Mouse (Mus musculus): ENCODE results near the gene 1700011L22Rik. TPM values are rescaled to one million over a fixed set of nuclear protein-coding genes. Genes with fewer than 3 reads are reported as not detected.
A peak's percentile ranks its signal among the peaks of the same experiment; 100 is the strongest.

1700011L22Rik gene
- polyA plus RNA-seq, 1 experiment from 2014 or later: not detected

DNA sequence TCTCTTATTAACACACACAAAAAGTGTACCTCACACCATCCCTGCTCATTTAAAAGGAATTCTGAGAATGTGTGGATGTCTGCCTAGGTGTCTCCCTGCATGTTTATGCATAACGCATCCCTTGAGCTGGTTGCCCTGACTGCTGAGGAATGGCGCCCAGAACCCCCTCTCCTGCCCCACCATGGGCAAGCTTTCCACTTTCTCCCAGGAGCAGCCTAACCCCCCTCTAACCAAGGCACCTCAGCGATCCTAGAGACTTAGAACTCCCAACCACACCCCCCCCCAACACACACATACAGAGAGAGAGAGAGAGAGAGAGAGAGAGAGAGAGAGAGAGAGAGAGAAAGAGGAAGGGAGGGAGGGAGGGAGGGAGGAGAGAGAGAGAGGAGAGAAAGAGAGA is 40.2 kb downstream of the 1700011L22Rik start:
- H3K4me3 ChIP-seq (ENCODE audit: low read depth, low read length): no peak overlapping the region
- H3K9ac ChIP-seq (ENCODE audit: low read length): no peak overlapping the region
- no peak for ATAC-seq (replicated peaks; ENCODE audit: low FRiP score)
- no peaks in the 10 kb centered on the region for H3K27me3 ChIP-seq (ENCODE audit: control insufficient read depth, insufficient read depth, low read length)
- H3K36me3 ChIP-seq (ENCODE audit: control insufficient read depth, insufficient read depth, low read length): no peaks in the 10 kb centered on the region
- H3K4me2 ChIP-seq (ENCODE audit: low read depth, low read length, severe bottlenecking): no peak overlapping the region
- H3K27ac ChIP-seq (ENCODE audit: low read depth, low read length): no peak overlapping the region
- 45% methylated on average over 3 of the region's 3 CpGs for WGBS
- H3K9me3 ChIP-seq (ENCODE audit: control insufficient read depth, low read length): no peaks in the 10 kb centered on the region
- DNase-seq (ENCODE audit: low spot score): no peak
- H3K4me1 ChIP-seq (replicated peaks; ENCODE audit: control insufficient read depth, insufficient read depth, low read length): peaks cover 13% of the 10 kb centered on the region

- H3K4me1 ChIP-seq (replicated peaks; ENCODE audit: control insufficient read depth, insufficient read depth, low read length): peaks cover 13% of the 10 kb centered on the region
- H3K27me3 ChIP-seq (ENCODE audit: control insufficient read depth, insufficient read depth, low read length): no peaks in the 10 kb centered on the region
- H3K27ac ChIP-seq (ENCODE audit: low read depth, low read length): no peak overlapping the region
- no peaks in the 10 kb centered on the region for H3K9me3 ChIP-seq (ENCODE audit: control insufficient read depth, low read length)
- H3K36me3 ChIP-seq (ENCODE audit: control insufficient read depth, insufficient read depth, low read length): no peaks in the 10 kb centered on the region
- no peak overlapping the region for H3K4me3 ChIP-seq (ENCODE audit: low read depth, low read length)
- H3K9ac ChIP-seq (ENCODE audit: low read length): no peak overlapping the region
- ATAC-seq (replicated peaks; ENCODE audit: low FRiP score) (no peak), DNase-seq (ENCODE audit: low spot score) (no peak)
- 83% methylated on average over 4 of the region's 4 CpGs for WGBS
- H3K4me2 ChIP-seq (ENCODE audit: low read depth, low read length, severe bottlenecking): no peak overlapping the region
Measured at GRCm38 (mm10) chr8:79206895-79207294, 41.5 kb downstream of the 1700011L22Rik start.

- Histone ChIP-seq H3K4me3 (ENCODE audit: low read depth, low read length) (no peak overlapping the region), H3K4me1 (replicated peaks; ENCODE audit: control insufficient read depth, insufficient read depth, low read length) (no peaks in the 10 kb centered on the region), H3K27ac (ENCODE audit: low read depth, low read length) (no peak overlapping the region), H3K4me2 (ENCODE audit: low read depth, low read length, severe bottlenecking) (no peak overlapping the region), H3K36me3 (ENCODE audit: control insufficient read depth, insufficient read depth, low read length) (no peaks in the 10 kb centered on the region; the same call in 1 of the 2 replicates), H3K9me3 (ENCODE audit: control insufficient read depth, low read length) (no peaks in the 10 kb centered on the region), H3K27me3 (ENCODE audit: control insufficient read depth, insufficient read depth, low read length) (no peaks in the 10 kb centered on the region), H3K9ac (ENCODE audit: low read length) (no peak overlapping the region)
- DNase-seq (ENCODE audit: low spot score): no peak
- no peak for ATAC-seq (replicated peaks; ENCODE audit: low FRiP score)
- 79% methylated on average over 11 of the region's 11 CpGs for WGBS
Measured at GRCm38 (mm10) chr8:79201446-79202147, 46.8 kb downstream of the 1700011L22Rik start.

- H3K9me3 ChIP-seq (ENCODE audit: control insufficient read depth, low read length): no peaks in the 10 kb centered on the region
- H3K36me3 ChIP-seq (ENCODE audit: control insufficient read depth, insufficient read depth, low read length): no peaks in the 10 kb centered on the region; the same call in 1 of the 2 replicates
- no peak overlapping the region for H3K4me2 ChIP-seq (ENCODE audit: low read depth, low read length, severe bottlenecking)
- 62% methylated on average over 3 of the region's 3 CpGs for WGBS
- no peaks in the 10 kb centered on the region for H3K4me1 ChIP-seq (replicated peaks; ENCODE audit: control insufficient read depth, insufficient read depth, low read length)
- H3K27ac ChIP-seq (ENCODE audit: low read depth, low read length): no peak overlapping the region
- ATAC-seq (replicated peaks; ENCODE audit: low FRiP score) (no peak), DNase-seq (ENCODE audit: low spot score) (peak; percentile 9)
- H3K4me3 ChIP-seq (ENCODE audit: low read depth, low read length): no peak overlapping the region
- H3K9ac ChIP-seq (ENCODE audit: low read length): no peak overlapping the region
- no peaks in the 10 kb centered on the region for H3K27me3 ChIP-seq (ENCODE audit: control insufficient read depth, insufficient read depth, low read length)
Measured at GRCm38 (mm10) chr8:79198675-79199074, 49.7 kb downstream of the 1700011L22Rik start.

GRCm38 (mm10) chr8:79196481-79196880 is 51.9 kb downstream of the 1700011L22Rik start:
- H3K36me3 ChIP-seq (ENCODE audit: control insufficient read depth, insufficient read depth, low read length): no peaks in the 10 kb centered on the region; the same call in 1 of the 2 replicates
- H3K27ac ChIP-seq (ENCODE audit: low read depth, low read length): no peak overlapping the region
- peak; percentile 6 for DNase-seq (ENCODE audit: low spot score)
- 86% methylated on average over 4 of the region's 4 CpGs for WGBS
- H3K4me2 ChIP-seq (ENCODE audit: low read depth, low read length, severe bottlenecking): no peak overlapping the region
- no peak overlapping the region for H3K4me3 ChIP-seq (ENCODE audit: low read depth, low read length)
- H3K9me3 ChIP-seq (ENCODE audit: control insufficient read depth, low read length): no peaks in the 10 kb centered on the region
- no peaks in the 10 kb centered on the region for H3K27me3 ChIP-seq (ENCODE audit: control insufficient read depth, insufficient read depth, low read length)
- H3K9ac ChIP-seq (ENCODE audit: low read length): no peak overlapping the region
- no peaks in the 10 kb centered on the region for H3K4me1 ChIP-seq (replicated peaks; ENCODE audit: control insufficient read depth, insufficient read depth, low read length)
- ATAC-seq (replicated peaks; ENCODE audit: low FRiP score): no peak

GRCm38 (mm10) chr8:79190071-79190470 is 58.3 kb downstream of the 1700011L22Rik start:
- DNase-seq (ENCODE audit: low spot score) (no peak), ATAC-seq (replicated peaks; ENCODE audit: low FRiP score) (no peak)
- H3K9me3 ChIP-seq (ENCODE audit: control insufficient read depth, low read length): no peaks in the 10 kb centered on the region
- no peak overlapping the region for H3K9ac ChIP-seq (ENCODE audit: low read length)
- H3K27me3 ChIP-seq (ENCODE audit: control insufficient read depth, insufficient read depth, low read length): no peaks in the 10 kb centered on the region
- WGBS: 89% methylated on average over 10 of the region's 10 CpGs
- H3K36me3 ChIP-seq (ENCODE audit: control insufficient read depth, insufficient read depth, low read length): peaks cover 4% of the 10 kb centered on the region; the same call in 1 of the 2 replicates
- no peak overlapping the region for H3K4me2 ChIP-seq (ENCODE audit: low read depth, low read length, severe bottlenecking)
- no peak overlapping the region for H3K4me3 ChIP-seq (ENCODE audit: low read depth, low read length)
- no peak overlapping the region for H3K27ac ChIP-seq (ENCODE audit: low read depth, low read length)
- no peaks in the 10 kb centered on the region for H3K4me1 ChIP-seq (replicated peaks; ENCODE audit: control insufficient read depth, insufficient read depth, low read length)

GRCm38 (mm10) chr8:79185488-79185887 is 62.9 kb downstream of the 1700011L22Rik start:
- no peak for ATAC-seq (replicated peaks; ENCODE audit: low FRiP score)
- no peak overlapping the region for H3K27ac ChIP-seq (ENCODE audit: low read depth, low read length)
- peaks cover 10% of the 10 kb centered on the region for H3K36me3 ChIP-seq (ENCODE audit: control insufficient read depth, insufficient read depth, low read length)
- H3K9me3 ChIP-seq (ENCODE audit: control insufficient read depth, low read length): no peaks in the 10 kb centered on the region
- H3K4me1 ChIP-seq (replicated peaks; ENCODE audit: control insufficient read depth, insufficient read depth, low read length): no peaks in the 10 kb centered on the region
- no peaks in the 10 kb centered on the region for H3K27me3 ChIP-seq (ENCODE audit: control insufficient read depth, insufficient read depth, low read length)
- no peak for DNase-seq (ENCODE audit: low spot score)
- WGBS: 94% methylated on average over 7 of the region's 7 CpGs
- H3K4me3 ChIP-seq (ENCODE audit: low read depth, low read length): no peak overlapping the region
- H3K9ac ChIP-seq (ENCODE audit: low read length): no peak overlapping the region
- no peak overlapping the region for H3K4me2 ChIP-seq (ENCODE audit: low read depth, low read length, severe bottlenecking)

DNA sequence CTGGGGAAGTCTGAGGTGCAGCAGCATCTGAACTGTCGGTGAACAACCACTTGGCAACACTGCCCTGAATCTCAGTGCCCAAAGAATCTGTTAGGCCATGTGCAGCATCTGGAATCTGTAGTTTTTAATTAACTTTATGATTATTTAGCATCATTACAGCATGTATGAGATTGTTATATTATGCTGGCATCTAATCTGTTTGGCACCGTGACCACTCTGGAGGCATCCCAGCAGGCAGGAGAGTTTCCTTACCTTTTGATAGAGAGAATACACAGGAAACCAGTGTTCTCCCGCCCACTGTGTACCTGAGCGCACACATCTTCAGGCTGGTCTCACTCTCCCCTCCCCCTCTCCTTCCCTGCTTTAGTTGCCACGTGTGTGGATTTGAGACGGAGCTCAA is 68.7 kb downstream of the 1700011L22Rik start:
- DNase-seq (ENCODE audit: low spot score) (no peak), ATAC-seq (replicated peaks; ENCODE audit: low FRiP score) (no peak)
- Histone ChIP-seq H3K4me3 (ENCODE audit: low read depth, low read length) (no peak overlapping the region), H3K27me3 (ENCODE audit: control insufficient read depth, insufficient read depth, low read length) (no peaks in the 10 kb centered on the region), H3K4me2 (ENCODE audit: low read depth, low read length, severe bottlenecking) (no peak overlapping the region), H3K36me3 (ENCODE audit: control insufficient read depth, insufficient read depth, low read length) (peaks cover 10% of the 10 kb centered on the region), H3K9me3 (ENCODE audit: control insufficient read depth, low read length) (no peaks in the 10 kb centered on the region), H3K4me1 (replicated peaks; ENCODE audit: control insufficient read depth, insufficient read depth, low read length) (no peaks in the 10 kb centered on the region), H3K27ac (ENCODE audit: low read depth, low read length) (no peak overlapping the region), H3K9ac (ENCODE audit: low read length) (no peak overlapping the region)
- 94% methylated on average over 6 of the region's 6 CpGs for WGBS

DNA sequence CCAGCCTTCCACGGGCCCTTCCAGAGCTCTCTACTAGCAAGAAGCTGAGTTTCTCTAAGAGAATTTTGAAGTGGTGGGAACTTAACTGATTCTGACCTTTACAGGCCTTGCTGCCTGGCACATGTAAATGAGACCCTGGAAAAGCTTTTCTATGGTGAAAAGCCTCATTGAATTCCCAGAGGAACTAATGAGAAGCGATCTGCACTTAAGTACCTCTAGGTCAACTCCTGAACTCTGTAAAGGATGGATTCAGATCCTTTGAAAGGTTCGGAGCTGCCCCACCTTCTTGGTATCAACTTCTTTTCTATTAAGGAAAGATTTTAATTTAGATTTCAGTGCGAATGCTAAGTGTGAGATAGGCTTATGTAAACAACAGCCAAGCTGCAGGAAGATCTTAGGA is 72.4 kb downstream of the 1700011L22Rik start:
- no peaks in the 10 kb centered on the region for H3K27me3 ChIP-seq (ENCODE audit: control insufficient read depth, insufficient read depth, low read length)
- H3K4me3 ChIP-seq (ENCODE audit: low read depth, low read length): no peak overlapping the region
- no peak for ATAC-seq (replicated peaks; ENCODE audit: low FRiP score)
- no peak overlapping the region for H3K9ac ChIP-seq (ENCODE audit: low read length)
- no peak for DNase-seq (ENCODE audit: low spot score)
- H3K9me3 ChIP-seq (ENCODE audit: control insufficient read depth, low read length): no peaks in the 10 kb centered on the region
- peaks cover 9% of the 10 kb centered on the region for H3K36me3 ChIP-seq (ENCODE audit: control insufficient read depth, insufficient read depth, low read length)
- H3K4me2 ChIP-seq (ENCODE audit: low read depth, low read length, severe bottlenecking): no peak overlapping the region
- H3K27ac ChIP-seq (ENCODE audit: low read depth, low read length): no peak overlapping the region
- H3K4me1 ChIP-seq (replicated peaks; ENCODE audit: control insufficient read depth, insufficient read depth, low read length): no peaks in the 10 kb centered on the region
- 56% methylated on average over 4 of the region's 4 CpGs for WGBS

Measured in forebrain, embryonic 11.5 days (tissue).